Mouse (Mus musculus): ENCODE data around the gene Slc35f1. TPM values are rescaled to one million over a fixed set of nuclear protein-coding genes. Genes with fewer than 3 reads are reported as not detected.

Slc35f1 gene
- polyA plus RNA-seq, 1 experiment: 2.9 TPM

- H3K4me1 ChIP-seq (ENCODE audit: control insufficient read depth, insufficient read depth, low read length): no peaks in the 10 kb centered on the region
- no peak for TF ChIP-seq POLR2A (IDR thresholded peaks at IDR 0.05; ENCODE audit: low read depth, low read length)
- TF ChIP-seq CTCF (conservative IDR thresholded peaks at IDR 0.05; ENCODE audit: insufficient read depth, insufficient read length, low read depth, low read length): no peak
- H3K4me3 ChIP-seq (ENCODE audit: insufficient read depth, low read depth, low read length): no peak overlapping the region
- no peaks in the 10 kb centered on the region for H3K36me3 ChIP-seq (ENCODE audit: control insufficient read depth, insufficient read depth, low read length)
- WGBS: 88% methylated on average over 4 of the region's 4 CpGs
- no peak overlapping the region for H3K27ac ChIP-seq (ENCODE audit: insufficient read depth, low read depth, low read length)
- no peak for DNase-seq
- H3K27me3 ChIP-seq (replicated peaks; ENCODE audit: control insufficient read depth, insufficient read depth, low read length): no peaks in the 10 kb centered on the region
Measured at GRCm38 (mm10) chr10:52712166-52712565, 21.8 kb downstream of the Slc35f1 start.

GRCm38 (mm10) chr10:52714557-52714956, 24.2 kb downstream of the Slc35f1 start:
- Histone ChIP-seq H3K27me3 (replicated peaks; ENCODE audit: control insufficient read depth, insufficient read depth, low read length) (no peaks in the 10 kb centered on the region), H3K36me3 (ENCODE audit: control insufficient read depth, insufficient read depth, low read length) (no peaks in the 10 kb centered on the region), H3K4me3 (ENCODE audit: insufficient read depth, low read depth, low read length) (no peak overlapping the region), H3K27ac (ENCODE audit: insufficient read depth, low read depth, low read length) (no peak overlapping the region), H3K4me1 (ENCODE audit: control insufficient read depth, insufficient read depth, low read length) (no peaks in the 10 kb centered on the region)
- no peak for DNase-seq
- TF ChIP-seq CTCF (conservative IDR thresholded peaks at IDR 0.05; ENCODE audit: insufficient read depth, insufficient read length, low read depth, low read length) (no peak), POLR2A (IDR thresholded peaks at IDR 0.05; ENCODE audit: low read depth, low read length) (no peak)
- WGBS: 91% methylated on average over 2 of the region's 2 CpGs

DNA sequence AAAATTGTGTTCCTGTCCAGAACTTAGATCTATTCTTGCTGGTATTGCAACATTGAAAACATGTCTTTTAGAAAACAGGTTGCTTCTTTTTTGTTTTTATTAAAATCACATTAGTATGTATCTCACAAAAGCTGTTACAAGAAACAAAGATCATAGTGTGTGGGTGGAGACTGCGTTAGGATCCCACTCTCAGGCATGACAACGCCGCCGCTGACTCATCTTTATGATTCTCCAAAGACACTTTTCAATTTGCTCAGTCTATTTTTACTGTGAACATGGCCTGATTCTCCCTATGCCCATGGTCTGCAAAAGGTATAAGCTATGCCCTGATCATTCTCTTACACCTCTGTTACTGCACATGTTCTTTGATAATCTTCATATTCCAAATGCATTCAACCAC, 24.8 kb downstream of the Slc35f1 start:
- no peak for TF ChIP-seq POLR2A (IDR thresholded peaks at IDR 0.05; ENCODE audit: low read depth, low read length)
- TF ChIP-seq CTCF (conservative IDR thresholded peaks at IDR 0.05; ENCODE audit: insufficient read depth, insufficient read length, low read depth, low read length): no peak
- WGBS: 95% methylated on average over 4 of the region's 4 CpGs
- Histone ChIP-seq H3K27ac (ENCODE audit: insufficient read depth, low read depth, low read length) (no peak overlapping the region), H3K36me3 (ENCODE audit: control insufficient read depth, insufficient read depth, low read length) (no peaks in the 10 kb centered on the region), H3K4me3 (ENCODE audit: insufficient read depth, low read depth, low read length) (no peak overlapping the region), H3K27me3 (replicated peaks; ENCODE audit: control insufficient read depth, insufficient read depth, low read length) (no peaks in the 10 kb centered on the region), H3K4me1 (ENCODE audit: control insufficient read depth, insufficient read depth, low read length) (no peaks in the 10 kb centered on the region)
- DNase-seq: no peak

GRCm38 (mm10) chr10:52718199-52718917, 28.0 kb downstream of the Slc35f1 start:
- no peak for DNase-seq
- 97% methylated on average over 1 of the region's 1 CpGs for WGBS
- TF ChIP-seq CTCF (conservative IDR thresholded peaks at IDR 0.05; ENCODE audit: insufficient read depth, insufficient read length, low read depth, low read length) (no peak), POLR2A (IDR thresholded peaks at IDR 0.05; ENCODE audit: low read depth, low read length) (no peak)

DNA sequence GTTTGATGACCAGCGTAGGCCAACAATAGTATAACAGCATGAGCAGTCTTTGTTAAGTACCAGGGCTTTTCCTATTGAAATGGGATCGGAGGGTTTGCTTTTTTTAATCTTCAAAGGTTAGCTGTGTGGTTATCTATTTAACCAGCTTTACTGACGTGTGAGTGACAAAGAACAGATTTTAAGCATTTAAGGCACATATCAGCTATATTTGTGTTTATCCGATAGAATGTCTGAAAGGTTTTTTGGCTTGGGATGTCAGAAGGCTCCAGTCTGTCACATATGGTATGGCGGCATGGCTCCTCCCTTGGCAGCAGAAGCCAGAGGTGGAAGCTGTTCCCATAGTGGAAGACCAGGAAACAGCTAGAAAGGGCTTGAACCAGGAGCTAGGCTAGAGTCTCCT, 36.3 kb downstream of the Slc35f1 start:
- Histone ChIP-seq H3K27me3 (replicated peaks; ENCODE audit: control insufficient read depth, insufficient read depth, low read length) (no peaks in the 10 kb centered on the region), H3K27ac (ENCODE audit: insufficient read depth, low read depth, low read length) (no peak overlapping the region), H3K4me3 (ENCODE audit: insufficient read depth, low read depth, low read length) (no peak overlapping the region), H3K36me3 (ENCODE audit: control insufficient read depth, insufficient read depth, low read length) (no peaks in the 10 kb centered on the region), H3K4me1 (ENCODE audit: control insufficient read depth, insufficient read depth, low read length) (no peaks in the 10 kb centered on the region)
- 87% methylated on average over 5 of the region's 5 CpGs for WGBS
- TF ChIP-seq CTCF (conservative IDR thresholded peaks at IDR 0.05; ENCODE audit: insufficient read depth, insufficient read length, low read depth, low read length): no peak
- TF ChIP-seq POLR2A (IDR thresholded peaks at IDR 0.05; ENCODE audit: low read depth, low read length): no peak
- no peak for DNase-seq

More at GRCm38 (mm10) chr10:52718199-52718917, 28.0 kb downstream of the Slc35f1 start:
- Histone ChIP-seq H3K27me3 (replicated peaks; ENCODE audit: control insufficient read depth, insufficient read depth, low read length) (no peaks in the 10 kb centered on the region), H3K36me3 (ENCODE audit: control insufficient read depth, insufficient read depth, low read length) (no peaks in the 10 kb centered on the region), H3K4me3 (ENCODE audit: insufficient read depth, low read depth, low read length) (no peak overlapping the region), H3K27ac (ENCODE audit: insufficient read depth, low read depth, low read length) (no peak overlapping the region), H3K4me1 (ENCODE audit: control insufficient read depth, insufficient read depth, low read length) (no peaks in the 10 kb centered on the region)

GRCm38 (mm10) chr10:52742671-52743379, 52.5 kb downstream of the Slc35f1 start:
- Histone ChIP-seq H3K4me3 (ENCODE audit: insufficient read depth, low read depth, low read length) (no peak overlapping the region), H3K27ac (ENCODE audit: insufficient read depth, low read depth, low read length) (no peak overlapping the region), H3K4me1 (ENCODE audit: control insufficient read depth, insufficient read depth, low read length) (no peaks in the 10 kb centered on the region), H3K27me3 (replicated peaks; ENCODE audit: control insufficient read depth, insufficient read depth, low read length) (no peaks in the 10 kb centered on the region), H3K36me3 (ENCODE audit: control insufficient read depth, insufficient read depth, low read length) (no peaks in the 10 kb centered on the region)
- peak; percentile 8 for DNase-seq
- TF ChIP-seq CTCF (conservative IDR thresholded peaks at IDR 0.05; ENCODE audit: insufficient read depth, insufficient read length, low read depth, low read length) (no peak), POLR2A (IDR thresholded peaks at IDR 0.05; ENCODE audit: low read depth, low read length) (no peak)
- 17% methylated on average over 10 of the region's 10 CpGs for WGBS

GRCm38 (mm10) chr10:52743831-52744230, 53.5 kb downstream of the Slc35f1 start:
- no peak for DNase-seq
- Histone ChIP-seq H3K27me3 (replicated peaks; ENCODE audit: control insufficient read depth, insufficient read depth, low read length) (no peaks in the 10 kb centered on the region), H3K27ac (ENCODE audit: insufficient read depth, low read depth, low read length) (no peak overlapping the region), H3K4me1 (ENCODE audit: control insufficient read depth, insufficient read depth, low read length) (no peaks in the 10 kb centered on the region), H3K36me3 (ENCODE audit: control insufficient read depth, insufficient read depth, low read length) (no peaks in the 10 kb centered on the region), H3K4me3 (ENCODE audit: insufficient read depth, low read depth, low read length) (no peak overlapping the region)
- WGBS: 95% methylated on average over 3 of the region's 3 CpGs
- TF ChIP-seq POLR2A (IDR thresholded peaks at IDR 0.05; ENCODE audit: low read depth, low read length): no peak
- no peak for TF ChIP-seq CTCF (conservative IDR thresholded peaks at IDR 0.05; ENCODE audit: insufficient read depth, insufficient read length, low read depth, low read length)
